Mouse (Mus musculus) kidney, postnatal 36 days (tissue): ENCODE data around the gene Auts2.

Experiments used
- DNase-seq, 2 experiments: peaks; one replicate each; pipeline ENCODE4 v3.0.0; 2021 to 2022; ENCODE audit warnings: mixed read lengths in 2 of 2

The Auts2 gene

DNA sequence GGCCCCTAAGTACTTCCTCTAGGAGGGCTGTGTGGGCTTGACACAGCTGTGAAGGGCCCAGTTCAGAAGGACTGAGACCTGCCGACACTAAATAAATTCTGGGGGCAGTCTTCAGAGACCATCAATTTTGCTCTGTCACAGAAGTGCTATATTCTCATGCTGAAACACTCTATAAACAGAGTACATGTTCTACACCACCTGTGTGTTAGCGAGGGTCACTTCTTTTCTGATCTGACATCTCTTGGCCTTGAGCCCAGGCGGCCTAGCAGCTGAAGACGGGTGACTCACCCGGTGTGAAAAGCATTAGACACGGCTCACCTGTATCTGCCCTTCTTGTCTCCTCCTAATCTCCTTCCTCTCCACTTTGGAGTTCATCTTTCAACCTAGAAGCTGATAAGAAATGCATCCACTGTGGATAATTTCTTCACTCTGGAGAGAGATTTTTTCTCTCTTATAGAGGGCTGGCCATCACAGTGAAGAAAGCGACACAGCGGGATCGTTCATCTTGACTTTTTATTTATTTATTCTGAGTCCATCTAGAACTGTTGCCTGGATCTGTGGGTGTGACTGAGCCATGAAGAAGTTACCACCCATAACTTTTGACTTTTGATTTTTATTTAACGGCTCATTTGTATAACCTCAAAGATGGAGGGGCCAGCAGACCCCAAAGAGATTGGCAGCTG, 469.3 kb downstream of the Auts2 start:
- peak; percentile 13 to 31 for DNase-seq

DNA sequence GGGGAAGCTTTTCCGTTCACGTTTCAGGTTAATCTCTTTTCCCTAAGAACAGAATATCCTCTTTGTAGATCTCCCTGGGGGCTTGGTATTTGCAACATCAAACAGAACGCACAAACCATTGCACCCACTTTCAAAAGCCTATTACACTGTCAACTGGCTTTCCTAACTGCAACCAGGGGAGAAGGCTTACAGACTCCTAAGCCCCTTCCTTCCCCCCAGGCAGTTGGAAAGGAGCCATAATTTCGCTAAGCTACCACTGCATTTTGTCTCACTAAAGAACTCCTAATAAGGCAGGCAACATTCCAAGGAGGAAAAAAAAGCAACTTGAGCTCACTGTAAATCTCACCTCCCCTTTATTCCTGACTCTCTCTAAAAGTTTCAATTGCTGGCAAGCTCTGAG, 470.8 kb downstream of the Auts2 start:
- DNase-seq: no peak

DNA sequence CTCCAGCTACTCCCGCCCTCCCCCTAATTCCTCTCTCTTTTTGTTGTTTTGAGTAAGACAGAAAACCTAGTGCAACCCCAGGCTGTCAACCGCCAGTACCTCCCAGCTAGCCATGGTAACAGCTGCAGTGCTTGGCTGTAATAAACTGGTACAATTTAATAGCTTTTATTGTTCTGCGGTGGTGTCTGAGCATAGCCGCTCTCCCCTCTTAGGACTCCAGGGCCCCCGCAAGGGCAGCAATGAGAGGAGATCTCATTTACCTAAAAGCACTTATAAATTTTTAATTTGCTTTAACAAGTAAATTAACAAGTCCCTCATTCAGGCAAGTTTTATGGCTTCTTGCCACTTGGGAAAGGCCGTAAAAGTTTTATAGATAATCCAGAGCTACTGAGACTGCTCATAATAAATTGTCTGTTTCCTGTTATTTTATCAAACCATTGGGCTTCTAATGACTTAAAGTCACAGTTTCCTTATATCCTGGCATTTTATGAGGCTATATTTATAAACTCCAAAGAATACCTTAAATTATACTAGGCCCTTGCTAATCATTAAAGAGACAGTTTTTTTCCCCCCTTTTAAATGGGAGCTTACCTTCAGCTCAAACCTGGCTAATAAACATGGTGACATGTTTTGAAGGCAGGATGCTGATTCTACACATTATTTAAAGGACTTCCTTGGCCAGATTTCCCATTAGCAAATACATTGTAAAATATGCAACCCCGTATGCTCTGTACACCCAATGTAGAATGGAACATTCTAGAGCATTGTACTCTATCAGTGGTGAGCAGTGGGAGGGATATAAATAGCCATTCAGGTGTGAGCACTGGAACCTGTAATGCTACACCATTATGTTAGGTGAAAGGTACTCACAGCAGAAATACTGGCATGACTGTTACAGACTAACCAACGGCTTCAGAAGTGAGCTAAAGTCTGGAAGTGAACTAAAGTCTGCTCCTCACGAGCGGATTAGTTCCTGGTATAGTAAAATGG, 475.1 kb downstream of the Auts2 start:
- DNase-seq: peak; percentile 9 to 13

DNA sequence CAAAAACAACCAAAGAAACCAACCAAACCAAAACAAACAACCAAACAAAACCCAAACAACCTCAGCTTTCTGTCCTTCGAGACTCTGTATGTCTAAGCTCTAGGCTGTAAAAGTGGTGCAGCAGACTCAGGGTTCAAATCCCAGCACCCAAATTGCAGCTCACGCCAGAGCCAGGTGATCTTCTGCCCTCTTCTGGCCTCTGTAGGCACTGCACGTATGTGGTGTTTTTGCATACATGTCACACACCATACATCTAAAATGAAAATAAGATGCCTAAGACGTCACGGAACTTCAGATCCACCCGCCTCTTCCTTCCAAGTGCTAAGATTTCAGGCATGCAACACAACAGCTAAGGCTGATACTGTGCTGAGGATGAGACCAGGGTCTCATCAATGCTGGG, 483.0 kb downstream of the Auts2 start:
- DNase-seq: peak in 1 of 2 experiments; percentile 15

DNA sequence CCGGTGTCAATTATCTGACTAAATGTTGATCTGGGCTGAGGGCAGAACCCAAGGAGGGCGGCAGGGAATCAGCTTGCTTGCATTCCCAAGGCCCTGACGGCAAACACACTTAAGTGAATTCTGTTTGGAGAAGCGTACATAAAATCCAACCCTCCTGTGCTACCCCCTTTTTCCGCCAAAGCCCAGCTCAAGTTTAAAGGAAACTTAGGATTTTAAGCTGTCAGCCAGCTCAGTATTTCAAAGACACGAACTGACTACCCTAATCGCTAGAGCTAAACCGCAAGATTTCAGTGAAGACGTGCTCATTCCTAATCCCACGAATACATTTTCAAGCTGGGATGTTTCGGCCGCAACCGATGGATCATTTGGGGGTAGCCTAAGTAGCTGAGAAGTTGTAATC, 490.5 kb downstream of the Auts2 start:
- DNase-seq: no peak

DNA sequence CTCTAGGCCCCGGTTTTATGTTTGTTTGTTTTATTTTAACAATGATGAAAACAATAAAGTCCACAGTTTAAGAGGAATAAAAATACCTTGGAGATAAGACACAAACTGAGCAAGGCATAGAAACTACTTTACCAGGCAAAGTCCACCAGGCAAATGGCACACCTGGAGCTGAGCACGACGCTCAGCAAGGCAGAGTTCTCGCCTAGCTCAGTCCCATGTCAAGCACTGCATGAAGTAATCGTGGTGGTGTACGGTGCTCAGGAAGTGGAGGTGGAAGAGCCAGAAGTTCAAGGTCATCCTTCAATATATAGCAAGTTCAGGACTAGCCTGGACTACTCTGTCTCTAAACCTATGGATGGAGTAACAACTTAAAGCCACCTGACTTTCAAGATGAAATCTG, 503.6 kb downstream of the Auts2 start:
- no peak for DNase-seq

DNA sequence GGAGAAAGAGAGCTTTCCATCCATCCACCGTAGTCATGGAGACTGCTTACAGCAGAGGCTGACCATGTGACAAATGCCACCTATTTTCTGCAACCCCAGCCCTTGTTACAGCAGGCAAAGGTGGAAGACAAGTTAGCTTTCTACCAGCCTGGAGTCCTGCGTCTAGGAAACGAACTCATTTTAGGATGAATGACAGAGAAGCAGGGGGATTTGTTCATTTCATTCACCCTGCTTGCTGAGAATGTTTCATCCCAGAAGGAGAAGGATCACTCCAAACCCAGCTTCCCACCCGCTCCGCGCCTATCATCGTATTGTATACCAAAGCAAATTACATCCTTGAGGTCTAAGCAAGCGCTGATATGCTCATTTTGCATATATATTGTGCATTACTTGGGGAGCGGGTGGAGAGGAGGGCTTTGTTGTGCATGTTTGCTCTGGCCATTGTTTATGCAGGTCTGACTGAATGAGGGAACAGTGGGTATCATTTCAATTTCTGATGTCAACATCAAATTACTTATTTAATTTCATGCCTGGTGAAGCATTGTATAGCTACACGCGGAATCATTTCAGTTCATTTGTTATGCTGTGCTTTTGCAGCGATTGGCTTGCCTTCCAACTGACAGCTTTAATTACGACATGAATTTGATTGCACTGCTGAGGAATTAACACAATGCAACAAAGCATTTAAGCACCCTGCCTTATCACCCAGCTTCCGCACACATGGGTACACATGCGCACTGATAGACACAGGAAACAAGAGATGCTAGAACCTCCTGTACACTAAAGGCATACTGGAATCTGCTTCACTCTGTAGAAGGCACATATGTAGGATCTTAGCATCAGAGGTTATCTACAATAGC, 509.4 kb downstream of the Auts2 start:
- no peak for DNase-seq

DNA sequence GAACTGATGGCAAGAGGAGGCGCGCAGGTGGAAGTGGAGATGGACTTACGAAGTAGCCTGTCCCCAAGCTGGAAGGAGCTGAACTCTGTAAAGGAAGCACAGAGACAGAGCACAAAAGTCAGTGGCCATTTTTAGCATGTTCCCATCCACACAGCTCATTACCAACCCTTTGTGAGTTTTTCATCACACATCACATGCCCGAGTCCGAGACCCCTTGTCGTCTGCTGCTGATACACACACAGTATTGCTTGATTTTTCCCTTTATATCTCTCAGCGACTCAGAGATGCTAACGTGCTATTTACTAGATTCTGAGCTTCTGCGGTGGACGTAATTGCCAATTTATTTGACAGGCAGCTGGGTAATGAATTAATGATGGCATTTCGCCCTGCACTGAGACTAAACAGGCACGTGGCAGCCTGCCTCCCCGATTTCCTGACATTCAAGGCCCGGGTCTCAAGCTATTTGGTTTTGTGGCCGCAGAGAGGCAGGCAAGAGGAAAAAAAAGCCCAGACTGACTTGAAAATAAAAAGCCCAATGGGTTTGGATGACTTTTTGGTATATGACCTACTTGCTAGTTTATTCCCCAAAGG, 512.1 kb downstream of the Auts2 start:
- DNase-seq: no peak

DNA sequence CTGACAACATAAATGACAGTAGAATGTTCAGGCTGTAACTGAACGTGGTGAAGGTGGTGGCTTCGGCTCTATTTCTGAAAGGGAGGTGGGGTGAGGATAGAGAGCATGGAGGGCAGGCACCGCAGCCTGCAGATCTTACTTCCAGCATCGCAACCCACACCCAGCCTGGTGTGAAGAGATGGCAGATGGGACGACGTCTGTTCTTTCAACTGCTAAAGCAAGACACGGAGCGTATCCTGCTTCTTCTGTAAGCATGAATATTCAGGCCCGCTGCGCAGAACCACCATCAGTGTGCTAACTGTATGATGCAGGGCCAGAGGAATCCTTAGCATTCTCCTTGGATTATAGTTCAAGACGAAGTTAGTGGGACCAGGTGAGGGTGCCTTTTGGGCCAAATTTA, 513.5 kb downstream of the Auts2 start:
- no peak for DNase-seq

DNA sequence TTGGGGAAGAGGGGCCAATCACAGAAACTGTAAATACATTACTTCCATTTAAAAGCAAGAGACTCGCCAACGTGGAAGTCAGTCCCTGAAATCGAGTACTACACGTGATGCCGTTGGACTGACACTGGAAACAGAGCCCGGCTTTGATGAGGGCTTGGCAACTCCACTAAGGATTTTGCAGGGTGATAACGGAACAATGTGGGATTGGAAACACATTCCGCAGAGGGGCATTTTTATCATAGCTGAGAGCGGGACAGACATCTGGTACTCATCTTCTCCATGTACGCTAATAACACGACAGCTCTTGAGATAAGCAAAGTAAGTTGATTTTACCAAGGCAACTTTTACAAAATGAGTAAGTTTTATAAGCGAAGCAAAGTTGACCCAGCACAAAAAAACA, 514.1 kb downstream of the Auts2 start:
- DNase-seq: no peak

DNA sequence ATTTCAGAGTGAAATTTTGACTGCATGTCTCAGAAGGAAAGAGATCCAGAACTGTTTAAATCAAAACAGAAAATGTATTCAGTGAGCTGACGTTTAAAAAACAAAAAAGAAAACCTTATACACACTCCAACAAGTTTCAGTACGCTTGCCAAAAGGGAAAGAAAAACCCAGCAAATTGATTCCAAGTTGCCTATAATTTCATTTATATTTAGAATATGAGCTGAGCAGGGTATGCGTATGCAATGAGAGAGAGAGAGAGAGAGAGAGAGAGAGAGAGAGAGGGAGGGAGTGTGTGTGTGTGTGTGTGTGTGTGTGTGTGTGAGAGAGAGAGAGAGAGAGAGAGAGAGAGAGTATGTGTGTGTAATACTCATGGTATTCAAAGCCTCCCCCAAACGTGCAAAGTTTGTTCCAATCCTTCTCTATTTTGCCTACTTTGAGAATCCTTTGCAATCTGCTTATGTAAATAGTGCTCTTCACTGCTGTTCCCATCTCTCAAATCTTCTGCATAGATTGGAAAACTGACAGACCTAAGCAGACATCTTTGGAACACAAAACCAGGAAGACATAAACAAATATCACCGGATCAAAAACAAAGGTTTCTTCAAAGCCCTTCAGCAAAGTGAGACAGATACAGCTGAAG, 515.2 kb downstream of the Auts2 start:
- no peak for DNase-seq

DNA sequence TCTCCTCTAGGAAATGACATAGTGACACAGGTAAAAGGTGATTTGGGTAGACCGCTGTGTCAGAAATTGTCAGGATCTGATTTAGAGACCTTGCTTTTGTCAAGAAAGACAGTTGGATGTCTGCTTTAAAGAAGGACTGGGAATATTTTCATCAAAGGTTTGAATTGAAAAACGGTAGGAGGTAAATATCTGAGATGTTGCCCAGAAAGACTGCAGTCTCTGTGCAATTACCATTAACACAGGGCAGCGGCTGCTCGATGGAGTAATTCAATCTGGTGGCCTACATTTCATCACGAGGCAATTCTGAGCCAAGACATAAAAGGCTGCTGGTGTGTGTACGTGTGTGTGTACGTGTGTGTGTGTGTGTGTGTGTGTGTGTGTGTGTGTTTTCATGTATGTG, 529.8 kb downstream of the Auts2 start:
- DNase-seq: no peak

DNA sequence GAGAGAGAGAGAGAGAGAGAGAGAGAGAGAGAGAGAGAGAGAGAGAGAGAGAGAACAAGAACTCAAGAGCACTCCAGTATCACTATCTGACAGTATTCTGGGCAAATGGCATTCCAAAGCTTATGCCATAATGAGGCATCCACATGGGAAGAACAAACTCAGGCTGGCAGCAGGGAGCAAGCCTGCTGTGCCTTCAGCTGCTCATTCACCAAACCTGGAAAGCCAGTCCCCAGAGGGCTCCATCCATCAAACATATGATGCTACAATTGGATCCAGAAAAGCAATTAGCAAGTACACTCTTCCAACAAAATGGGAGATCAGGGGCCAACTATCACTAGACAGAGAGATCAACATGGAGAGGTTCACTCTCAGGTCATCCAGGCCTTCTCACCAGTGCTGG, 531.3 kb downstream of the Auts2 start:
- no peak for DNase-seq

DNA sequence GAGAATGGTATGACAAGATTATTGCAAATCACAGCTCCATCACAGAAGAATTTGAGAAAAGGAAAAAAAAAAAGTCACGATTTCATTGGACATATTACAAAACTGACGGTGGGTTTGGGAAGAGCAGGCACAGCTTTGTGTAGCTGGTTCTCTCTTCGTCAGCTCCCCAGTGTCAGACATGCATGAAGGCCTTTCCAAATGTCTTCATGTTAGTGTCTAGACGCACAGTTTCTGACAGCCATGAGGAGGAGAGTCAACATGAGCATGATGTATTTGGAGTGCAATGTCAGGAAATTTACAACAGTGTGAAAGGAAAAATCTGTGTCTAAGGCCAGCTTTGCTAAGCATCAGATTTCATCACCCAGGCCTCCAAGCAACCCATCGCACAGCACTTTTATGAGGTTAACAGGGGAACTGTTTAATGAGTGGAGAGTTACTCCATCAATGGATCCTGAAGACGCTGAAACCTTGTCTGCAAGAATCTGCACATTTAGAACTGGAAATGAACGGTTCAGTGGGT, 534.4 kb downstream of the Auts2 start:
- no peak for DNase-seq

DNA sequence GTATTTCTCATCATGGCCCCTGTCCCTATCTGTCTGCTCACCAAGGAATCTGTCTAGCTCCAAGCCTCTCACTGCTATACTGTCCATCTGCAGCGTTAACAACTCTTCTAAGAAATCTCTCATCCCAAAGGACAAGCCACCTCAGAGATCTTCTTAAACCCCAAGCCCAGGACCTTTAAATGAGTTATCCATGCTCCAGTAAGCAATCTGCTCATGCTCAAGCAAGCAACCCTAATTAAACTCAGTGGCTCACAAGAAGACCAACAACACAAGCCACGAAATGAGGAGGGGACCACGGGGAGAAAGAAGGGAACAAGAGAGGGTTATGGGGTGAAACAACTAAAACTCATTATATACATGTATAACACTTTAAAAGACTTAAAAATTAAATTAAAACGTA, 535.2 kb downstream of the Auts2 start:
- DNase-seq: no peak

DNA sequence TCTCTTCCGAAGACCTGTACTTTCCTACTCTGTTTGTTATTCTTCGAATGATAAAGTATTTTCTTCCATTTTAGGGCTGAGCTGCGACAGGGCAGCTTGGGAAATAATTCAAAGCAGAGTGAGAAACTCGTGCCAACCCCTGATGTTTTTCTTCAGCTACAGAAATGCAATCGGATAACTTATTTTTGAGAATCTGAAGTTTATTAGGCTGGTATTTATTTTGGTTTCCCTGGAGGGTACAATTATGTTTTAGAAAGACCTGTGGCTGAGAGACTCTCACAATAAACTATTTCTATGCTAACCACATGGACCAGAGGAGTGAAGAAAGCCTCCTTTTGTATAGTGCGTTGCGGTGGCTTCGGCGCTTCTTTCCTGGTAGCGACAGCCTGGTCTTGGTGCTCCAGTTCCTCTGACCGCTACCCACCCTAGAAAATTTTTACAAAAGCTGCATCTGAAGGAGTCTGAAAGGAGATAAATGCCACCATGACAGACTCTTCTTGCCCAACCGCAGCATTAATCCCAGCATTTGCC, 550.4 kb downstream of the Auts2 start:
- DNase-seq: no peak

DNA sequence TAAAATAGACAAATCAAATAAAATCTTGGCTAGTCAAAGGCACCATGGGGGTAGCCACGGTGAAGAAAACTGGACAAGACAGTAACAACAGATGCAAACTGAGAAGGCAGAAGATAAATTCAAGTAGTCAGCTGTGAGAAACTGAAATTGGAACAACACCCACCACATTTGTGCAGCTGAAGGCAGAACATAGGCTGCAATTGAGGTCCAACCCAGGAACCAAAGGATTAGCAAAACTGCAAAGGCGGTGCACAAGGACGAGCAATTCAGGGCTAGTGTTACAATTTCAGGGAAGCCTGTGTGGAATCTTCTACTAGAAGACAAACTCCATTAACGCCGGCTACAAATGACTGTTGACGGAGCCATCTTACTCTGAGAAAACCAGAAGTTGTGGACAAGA, 550.9 kb downstream of the Auts2 start:
- DNase-seq: no peak

DNA sequence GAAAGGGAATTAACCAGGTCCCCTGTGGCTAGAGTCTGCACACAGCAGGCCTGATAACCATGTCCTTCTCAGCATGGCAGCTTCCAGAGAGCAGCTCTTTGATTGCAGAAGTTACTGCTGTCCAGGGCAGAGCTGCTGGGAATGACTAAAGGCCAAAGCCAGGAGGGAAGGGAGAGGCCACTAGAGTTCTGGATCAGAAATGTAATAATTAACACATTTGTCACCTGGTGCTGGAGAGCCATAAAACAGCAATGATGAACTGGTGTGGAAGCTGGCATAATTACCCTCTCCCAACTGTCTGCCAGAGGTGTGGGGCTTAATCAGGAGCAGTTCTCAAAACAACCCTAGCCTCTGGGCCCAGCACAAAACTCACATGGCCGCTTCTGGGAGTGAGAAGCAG, 552.6 kb downstream of the Auts2 start:
- peak; percentile 4 to 21 for DNase-seq

DNA sequence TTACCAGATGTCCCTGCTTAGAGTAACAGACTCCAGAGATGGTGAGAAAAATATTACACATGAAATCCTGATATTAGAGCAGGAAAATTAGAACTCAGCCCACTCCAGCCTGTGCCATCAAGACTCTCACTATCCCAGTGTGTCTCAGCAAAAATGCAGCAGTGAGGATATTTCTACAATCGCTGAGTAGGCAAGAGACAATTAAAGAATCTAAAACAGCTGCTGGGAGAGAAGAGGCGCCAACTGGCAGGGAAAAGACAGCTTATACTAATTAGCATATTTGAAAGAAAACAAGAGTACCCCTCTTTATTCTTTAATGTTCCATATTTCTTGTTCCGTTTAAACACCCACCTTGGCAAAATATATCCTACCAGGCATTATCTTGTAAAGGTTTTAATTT, 561.7 kb downstream of the Auts2 start:
- DNase-seq: no peak

DNA sequence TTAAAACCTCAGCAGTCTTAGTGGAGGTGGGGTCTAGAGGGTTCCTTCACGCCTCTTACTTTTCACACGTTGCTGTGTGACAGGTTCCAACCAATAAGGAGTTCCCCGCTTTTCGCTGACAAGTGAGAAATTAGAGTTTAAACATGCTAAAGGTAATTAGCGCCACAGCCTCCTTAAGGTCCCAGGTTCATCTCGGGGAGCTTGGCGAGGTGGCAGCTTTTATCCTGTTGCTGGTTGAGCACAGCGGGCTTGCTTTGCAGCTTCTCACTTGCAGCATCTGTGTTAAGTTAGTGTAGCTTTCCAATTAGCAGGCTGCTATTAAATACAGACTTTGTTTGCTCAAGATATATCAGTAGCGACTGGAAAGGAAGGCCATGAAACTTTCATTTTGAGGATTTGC, 564.2 kb downstream of the Auts2 start:
- no peak for DNase-seq

DNA sequence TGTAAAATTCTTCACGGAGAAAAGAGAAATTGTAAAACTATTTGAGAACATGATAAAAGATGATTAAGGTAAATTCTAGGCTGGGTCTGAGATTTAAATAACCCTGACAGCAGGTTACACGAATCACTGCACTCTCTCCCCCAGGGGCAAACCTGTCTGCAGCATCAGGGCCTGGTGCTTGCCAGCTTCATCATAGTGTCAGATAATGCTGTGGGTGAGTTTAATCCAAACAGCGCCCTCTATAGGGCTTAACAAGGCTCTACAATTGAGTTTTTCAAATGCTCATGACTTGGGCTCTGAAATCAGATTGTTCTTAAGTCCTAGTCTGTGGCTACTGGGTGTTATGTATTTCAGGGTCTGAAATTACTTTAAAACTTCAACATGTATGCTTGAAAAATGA, 565.6 kb downstream of the Auts2 start:
- no peak for DNase-seq

DNA sequence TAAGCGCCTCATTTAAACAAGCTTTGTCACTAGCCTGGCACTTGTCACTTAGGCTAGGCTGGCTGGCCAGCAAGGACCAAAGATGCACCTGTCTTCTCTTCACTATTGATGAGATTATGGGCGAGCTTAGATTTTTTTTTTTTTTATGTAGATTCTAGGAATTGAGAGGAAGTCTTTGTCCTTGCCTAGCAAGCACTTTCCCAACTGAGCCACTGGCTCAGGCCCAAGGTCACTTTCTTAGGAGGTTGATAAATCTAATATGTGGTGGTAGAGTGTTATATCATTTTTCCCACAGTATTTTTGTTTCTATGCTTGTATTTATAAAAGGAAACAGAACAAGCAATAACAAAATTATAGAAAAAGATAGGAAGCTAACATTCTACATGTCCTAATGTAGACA, 571.2 kb downstream of the Auts2 start:
- peak in 1 of 2 experiments; percentile 16 for DNase-seq
